Mouse (Mus musculus): ENCODE measurements around the gene Inpp4b. TPM values are rescaled to one million over a fixed set of nuclear protein-coding genes. Genes with fewer than 3 reads are reported as not detected.

Gene Inpp4b
- polyA plus RNA-seq, 1 experiment from 2014 or later: 5.0 TPM

DNA sequence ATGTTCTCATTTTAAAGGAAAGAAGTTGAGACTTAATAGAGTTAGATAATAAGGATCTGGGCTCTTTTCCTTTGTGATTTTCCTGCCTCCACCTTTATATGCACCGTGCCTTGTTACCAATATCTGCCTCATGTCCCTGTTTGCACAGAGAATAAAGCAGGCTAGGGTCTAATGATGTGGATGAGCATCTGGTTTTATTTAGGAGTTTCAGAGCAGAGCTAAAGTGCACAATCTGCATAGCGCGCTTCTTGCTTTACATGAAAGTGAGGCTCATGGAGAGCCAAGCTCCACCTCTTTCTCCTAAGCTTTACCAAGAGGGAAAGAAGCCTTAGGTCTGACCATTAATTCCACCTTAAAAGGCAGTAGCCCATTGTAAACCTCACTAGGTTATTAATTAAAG lies 763.8 kb downstream of the Inpp4b start:
- H3K36me3 ChIP-seq: no peaks in the 10 kb centered on the region
- H3K4me1 ChIP-seq: peaks cover 3% of the 10 kb centered on the region; the same call in 1 of the 2 replicates
- no peak overlapping the region for H3K9ac ChIP-seq (replicated peaks)
- ATAC-seq (ENCODE audit: low FRiP score, low read depth): no peak
- no peak overlapping the region for H3K27ac ChIP-seq (replicated peaks)
- 75% methylated on average over 3 of the region's 3 CpGs for WGBS
- H3K9me3 ChIP-seq: no peaks in the 10 kb centered on the region
- no peak overlapping the region for H3K4me2 ChIP-seq (replicated peaks)
- H3K27me3 ChIP-seq: no peaks in the 10 kb centered on the region
- H3K4me3 ChIP-seq: no peak overlapping the region

- ATAC-seq (ENCODE audit: low FRiP score, low read depth): 0 out of 2 replicates have a peak, but pooled peaks have one; percentile 9
- H3K36me3 ChIP-seq: no peaks in the 10 kb centered on the region
- H3K9ac ChIP-seq (replicated peaks): no peak overlapping the region
- no peak overlapping the region for H3K4me2 ChIP-seq (replicated peaks)
- H3K4me1 ChIP-seq: no peaks in the 10 kb centered on the region
- H3K27me3 ChIP-seq: no peaks in the 10 kb centered on the region
- H3K27ac ChIP-seq (replicated peaks): no peak overlapping the region
- H3K4me3 ChIP-seq: no peak overlapping the region
- 0 out of 2 replicates have a peak, but pooled peaks cover 4% of the 10 kb centered on the region for H3K9me3 ChIP-seq
Measured at GRCm38 (mm10) chr8:82150272-82150671, 807.9 kb downstream of the Inpp4b start.

GRCm38 (mm10) chr8:82157928-82158327 lies 815.6 kb downstream of the Inpp4b start:
- H3K27me3 ChIP-seq: no peaks in the 10 kb centered on the region
- no peak for ATAC-seq (ENCODE audit: low FRiP score, low read depth)

More at GRCm38 (mm10) chr8:82157928-82158327, 815.6 kb downstream of the Inpp4b start:
- Histone ChIP-seq H3K27ac (replicated peaks) (no peak overlapping the region), H3K4me3 (no peak overlapping the region), H3K4me2 (replicated peaks) (no peak overlapping the region), H3K4me1 (no peaks in the 10 kb centered on the region), H3K9ac (replicated peaks) (no peak overlapping the region), H3K9me3 (0 out of 2 replicates have a peak, but pooled peaks cover 4% of the 10 kb centered on the region), H3K36me3 (no peaks in the 10 kb centered on the region)
- WGBS: 85% methylated on average over 1 of the region's 1 CpGs
